Mouse (Mus musculus) stomach, postnatal 0 days (tissue): Measurements from ENCODE around the gene Cmbl.

Experiments
- CTCF ChIP-seq: IDR thresholded peaks from 2 replicates; pipeline ENCODE4 v1.5.1; 2016; ENCODE audit warnings: antibody characterized with exemption, low read depth, mild to moderate bottlenecking, moderate library complexity
- EP300 ChIP-seq: optimal IDR thresholded peaks from 2 replicates; pipeline ENCODE3; 2016; ENCODE audit warnings: antibody characterized with exemption

DNA sequence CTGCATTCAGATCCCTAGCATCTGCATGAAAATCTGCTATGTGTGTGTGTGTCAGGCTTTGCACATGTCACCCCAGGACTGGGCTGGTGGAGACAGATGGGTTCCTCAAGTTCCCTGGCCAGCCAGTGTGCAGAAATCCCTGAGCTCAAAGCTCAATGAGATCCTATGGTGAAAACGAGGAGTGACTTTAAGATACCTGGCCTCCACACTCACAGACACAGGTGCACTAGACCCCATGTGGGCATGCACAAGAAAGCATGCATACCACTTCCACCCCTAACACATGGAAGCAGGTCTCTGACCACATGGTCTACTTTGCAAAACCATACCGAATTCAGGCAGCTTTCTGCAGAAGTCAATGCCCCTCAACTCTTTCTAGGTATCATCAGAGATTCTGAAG, 22.6 kb downstream of the Cmbl start:
- no peak for TF ChIP-seq CTCF
- TF ChIP-seq EP300 = no peak
